Mouse (Mus musculus): ENCODE results near the gene Bglap2. TPM values are rescaled to one million over a fixed set of nuclear protein-coding genes. Genes with fewer than 3 reads are reported as not detected.
A peak's percentile ranks its signal among the peaks of the same experiment; 100 is the strongest.
"Not testable (repeated sequence)": the region's sequence is repeated elsewhere in the genome, so short reads cannot be mapped to it uniquely, and the experiment has no call there.

The Bglap2 gene
- polyA plus RNA-seq, 1 experiment from 2014 or later: 7.1 TPM

DNA sequence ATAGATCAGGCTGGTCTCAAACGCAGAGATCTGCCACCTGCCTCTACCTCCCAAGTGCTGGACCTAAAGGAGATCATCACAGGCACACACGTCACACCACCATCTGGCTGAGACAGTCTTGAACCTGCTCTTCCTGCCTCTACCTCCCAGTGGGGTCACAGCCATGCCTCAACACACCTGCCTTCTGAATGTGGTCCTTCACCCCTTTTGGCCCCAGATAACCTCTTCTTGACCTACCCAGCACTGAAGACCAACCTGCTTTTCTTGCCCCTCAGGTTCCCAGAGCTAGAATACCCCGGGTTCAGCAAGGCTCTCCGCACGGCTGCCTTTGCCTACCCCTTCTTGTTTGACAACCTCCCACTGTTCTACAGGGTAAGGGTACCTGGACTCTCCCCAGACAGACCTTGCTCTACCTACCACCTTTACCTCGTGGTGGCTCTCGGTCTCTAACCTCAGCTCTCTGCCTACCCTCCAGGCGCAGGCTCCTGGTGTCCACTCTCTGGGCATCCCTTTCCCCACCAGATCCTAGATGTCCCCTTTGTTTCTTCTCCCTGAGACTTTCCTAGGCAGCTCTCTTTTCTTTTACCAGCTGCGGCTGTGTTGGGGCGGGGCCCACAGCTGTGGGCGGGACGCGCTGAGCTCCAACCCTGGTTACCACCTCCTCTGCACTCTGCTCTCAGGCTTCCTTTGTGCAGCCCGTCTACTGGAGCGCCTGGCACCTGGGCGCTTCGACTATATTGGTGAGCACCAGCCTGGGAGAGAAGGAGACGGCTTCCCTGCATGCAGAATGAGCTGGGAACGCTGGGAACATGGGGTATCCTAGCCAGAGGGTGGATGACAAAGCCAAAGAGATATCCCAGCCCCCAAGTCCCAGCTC is 2.5 kb downstream of the Bglap2 start:
- H3K27me3 ChIP-seq (ENCODE audit: insufficient read depth, low read length); H3K4me3 ChIP-seq (replicated peaks; ENCODE audit: low read depth, low read length); H3K36me3 ChIP-seq (ENCODE audit: insufficient read depth, low read length); H3K4me1 ChIP-seq (replicated peaks; ENCODE audit: insufficient read depth, low read length); H3K9me3 ChIP-seq (replicated peaks; ENCODE audit: low read length): not testable (repeated sequence)
- WGBS: 11% methylated on average over 19 of the region's 19 CpGs
- ATAC-seq (replicated peaks; ENCODE audit: low FRiP score, low read depth): peak; percentile 91
- H3K4me2 ChIP-seq (ENCODE audit: low read length): peak overlapping the region; percentile 39
- H3K27ac ChIP-seq: peak overlapping the region; percentile 64; the same call in 1 of the 2 replicates
- 0 out of 2 replicates have a peak overlapping the region, but pooled peaks have one; percentile 13 for H3K9ac ChIP-seq (ENCODE audit: low read depth, low read length)
- DNase-seq (ENCODE audit: low spot score): peak; percentile 74

DNA sequence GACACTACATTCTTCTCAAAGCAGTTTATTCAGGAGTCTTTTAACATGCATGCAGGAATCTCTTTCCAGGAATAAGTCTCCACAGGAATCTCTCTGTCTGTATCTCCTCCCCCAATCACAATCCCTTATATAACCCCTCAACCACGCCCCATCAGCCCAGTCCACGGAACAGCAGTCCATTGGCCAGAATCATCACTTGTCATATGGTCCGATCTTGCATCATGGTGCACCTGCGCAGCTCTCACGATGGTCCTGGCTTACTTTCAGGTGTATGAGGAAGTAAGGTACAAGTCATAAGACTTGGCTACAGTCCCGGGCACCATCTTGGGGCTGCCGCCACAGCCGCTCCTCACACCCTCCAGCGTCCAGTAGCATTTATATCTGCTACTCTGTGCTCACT is 5.9 kb downstream of the Bglap2 start, which contains the start of gene Bglap3:
TSS of gene Bglap3 (minus strand) at position 101 of the 400 bp plus-strand sequence.
- not testable (repeated sequence) for H3K9me3 ChIP-seq (replicated peaks; ENCODE audit: low read length); H3K9ac ChIP-seq (ENCODE audit: low read depth, low read length); H3K4me2 ChIP-seq (ENCODE audit: low read length); H3K27ac ChIP-seq; H3K4me3 ChIP-seq (replicated peaks; ENCODE audit: low read depth, low read length); DNase-seq (ENCODE audit: low spot score); H3K36me3 ChIP-seq (ENCODE audit: insufficient read depth, low read length); ATAC-seq (replicated peaks; ENCODE audit: low FRiP score, low read depth); H3K27me3 ChIP-seq (ENCODE audit: insufficient read depth, low read length); H3K4me1 ChIP-seq (replicated peaks; ENCODE audit: insufficient read depth, low read length)
- WGBS: 94% methylated on average over 9 of the region's 9 CpGs

DNA sequence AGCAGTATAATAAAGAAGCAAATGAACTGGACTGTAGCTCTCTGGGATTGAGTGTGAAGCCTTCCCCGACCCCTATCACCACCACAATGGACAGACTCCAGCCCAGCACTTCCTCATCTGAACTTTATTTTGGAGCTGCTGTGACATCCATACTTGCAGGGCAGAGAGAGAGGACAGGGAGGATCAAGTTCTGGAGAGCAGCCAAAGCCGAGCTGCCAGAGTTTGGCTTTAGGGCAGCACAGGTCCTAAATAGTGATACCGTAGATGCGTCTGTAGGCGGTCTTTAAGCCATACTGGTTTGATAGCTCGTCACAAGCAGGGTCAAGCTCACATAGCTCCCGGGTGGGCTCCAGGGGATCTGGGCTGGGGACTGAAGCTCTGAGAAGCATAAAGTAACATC is 10.0 kb downstream of the Bglap2 start:
- not testable (repeated sequence) for ATAC-seq (replicated peaks; ENCODE audit: low FRiP score, low read depth); H3K27ac ChIP-seq; H3K4me2 ChIP-seq (ENCODE audit: low read length); DNase-seq (ENCODE audit: low spot score); H3K9me3 ChIP-seq (replicated peaks; ENCODE audit: low read length); H3K4me3 ChIP-seq (replicated peaks; ENCODE audit: low read depth, low read length); H3K27me3 ChIP-seq (ENCODE audit: insufficient read depth, low read length); H3K9ac ChIP-seq (ENCODE audit: low read depth, low read length); H3K36me3 ChIP-seq (ENCODE audit: insufficient read depth, low read length); H3K4me1 ChIP-seq (replicated peaks; ENCODE audit: insufficient read depth, low read length)
- 78% methylated on average over 7 of the region's 7 CpGs for WGBS

DNA sequence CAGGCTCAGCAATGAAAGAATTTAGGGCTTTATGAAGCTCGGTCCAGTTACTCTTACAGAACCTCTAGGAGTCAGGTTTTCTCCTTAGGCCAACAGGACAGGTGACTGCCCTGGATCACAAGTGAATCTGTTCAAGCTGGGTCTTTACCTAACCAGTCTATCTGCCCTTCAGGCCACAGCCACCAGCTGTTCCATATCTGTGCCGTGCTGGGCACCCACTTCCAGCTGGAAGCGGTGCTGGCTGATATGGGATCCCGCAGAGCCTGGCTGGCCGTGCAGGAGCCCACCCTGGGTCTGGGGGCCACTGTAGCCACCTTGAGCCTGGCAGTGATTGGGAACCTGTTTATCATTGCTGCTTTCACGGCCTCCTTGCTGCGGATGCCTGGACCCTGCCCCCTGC is 11.0 kb downstream of the Bglap2 start:
- not testable (repeated sequence) for H3K27me3 ChIP-seq (ENCODE audit: insufficient read depth, low read length); H3K4me1 ChIP-seq (replicated peaks; ENCODE audit: insufficient read depth, low read length); DNase-seq (ENCODE audit: low spot score); H3K27ac ChIP-seq; H3K4me3 ChIP-seq (replicated peaks; ENCODE audit: low read depth, low read length); H3K9me3 ChIP-seq (replicated peaks; ENCODE audit: low read length); H3K4me2 ChIP-seq (ENCODE audit: low read length); ATAC-seq (replicated peaks; ENCODE audit: low FRiP score, low read depth); H3K36me3 ChIP-seq (ENCODE audit: insufficient read depth, low read length); H3K9ac ChIP-seq (ENCODE audit: low read depth, low read length)
- WGBS: 49% methylated on average over 3 of the region's 7 CpGs

- ATAC-seq (replicated peaks; ENCODE audit: low FRiP score, low read depth) (peak; percentile 64), DNase-seq (ENCODE audit: low spot score) (peak; percentile 17)
- H3K9ac ChIP-seq (ENCODE audit: low read depth, low read length); H3K27me3 ChIP-seq (ENCODE audit: insufficient read depth, low read length); H3K4me3 ChIP-seq (replicated peaks; ENCODE audit: low read depth, low read length); H3K4me1 ChIP-seq (replicated peaks; ENCODE audit: insufficient read depth, low read length); H3K36me3 ChIP-seq (ENCODE audit: insufficient read depth, low read length); H3K9me3 ChIP-seq (replicated peaks; ENCODE audit: low read length); H3K27ac ChIP-seq: not testable (repeated sequence)
- peak overlapping the region; percentile 37 for H3K4me2 ChIP-seq (ENCODE audit: low read length)
- 10% methylated on average over 20 of the region's 22 CpGs for WGBS
Measured at GRCm38 (mm10) chr3:88366830-88367428, 11.6 kb downstream of the Bglap2 start.

DNA sequence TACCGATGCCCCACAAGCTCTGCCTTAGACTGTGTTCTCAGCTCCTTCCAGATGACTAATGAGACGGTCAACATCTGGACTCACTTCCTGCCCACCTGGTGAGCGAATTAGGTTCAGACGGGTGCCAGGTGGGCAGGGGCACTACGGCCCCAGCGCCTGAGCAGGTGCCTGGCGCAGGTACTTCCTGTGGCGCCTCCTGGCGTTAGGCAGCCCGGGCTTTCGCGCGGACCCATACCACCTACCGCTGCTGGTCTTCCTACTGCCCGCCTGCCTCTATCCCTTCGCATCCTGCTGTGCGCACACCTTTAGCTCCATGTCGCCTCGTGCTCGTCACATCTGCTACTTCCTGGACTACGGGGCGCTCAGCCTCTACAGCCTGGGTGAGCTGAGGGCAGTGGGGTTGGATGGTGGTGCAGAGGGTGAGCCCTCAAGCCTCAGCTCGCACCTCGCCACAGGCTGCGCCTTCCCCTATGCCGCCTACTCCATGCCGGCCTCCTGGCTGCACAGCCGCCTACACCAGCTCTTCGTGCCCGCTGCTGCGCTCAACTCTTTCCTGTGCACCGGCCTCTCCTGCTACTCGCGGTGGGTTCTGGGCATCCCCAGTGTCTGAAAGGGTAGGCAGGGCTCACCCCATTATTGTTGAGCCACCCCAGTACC is 12.7 kb downstream of the Bglap2 start:
- Histone ChIP-seq H3K9me3 (replicated peaks; ENCODE audit: low read length) (no peaks in the 10 kb centered on the region), H3K4me3 (replicated peaks; ENCODE audit: low read depth, low read length) (no peak overlapping the region), H3K27ac (no peak overlapping the region), H3K27me3 (ENCODE audit: insufficient read depth, low read length) (peaks cover 3% of the 10 kb centered on the region; the same call in 1 of the 2 replicates), H3K36me3 (ENCODE audit: insufficient read depth, low read length) (peaks cover 10% of the 10 kb centered on the region), H3K9ac (ENCODE audit: low read depth, low read length) (no peak overlapping the region), H3K4me1 (replicated peaks; ENCODE audit: insufficient read depth, low read length) (no peaks in the 10 kb centered on the region), H3K4me2 (ENCODE audit: low read length) (no peak overlapping the region)
- WGBS: 47% methylated on average over 34 of the region's 34 CpGs
- no peak for ATAC-seq (replicated peaks; ENCODE audit: low FRiP score, low read depth)
- no peak for DNase-seq (ENCODE audit: low spot score)
- no peak for TF ChIP-seq CTCF (IDR thresholded peaks at IDR 0.05; ENCODE audit: low read depth)

All from kidney, postnatal 0 days (tissue).